Mouse (Mus musculus): ENCODE measurements around the gene C2.

The C2 gene

DNA sequence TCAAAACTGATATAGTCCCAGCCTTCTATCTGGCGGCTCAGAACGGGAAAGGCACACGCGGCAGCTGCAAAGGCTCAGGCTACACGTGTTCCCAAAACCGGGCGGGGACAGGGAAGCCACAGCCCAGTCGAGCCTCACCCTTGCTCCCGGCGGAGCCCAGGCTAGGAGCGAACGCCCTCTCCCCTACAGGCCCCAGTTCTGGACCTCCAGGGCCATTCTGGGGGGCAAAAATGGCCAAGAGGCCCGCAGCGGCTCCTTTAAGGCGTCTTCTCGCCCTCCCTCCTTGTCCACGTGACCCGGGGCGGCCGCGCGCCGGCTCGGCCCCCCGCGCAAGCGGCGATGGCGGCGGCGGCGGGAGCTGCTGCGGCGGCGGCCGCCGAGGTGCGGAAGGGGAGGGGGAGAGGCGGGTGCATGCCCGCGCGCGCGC, at the start of gene C2, which contains the start of gene Ehmt2:
Gene C2, minus strand, starts transcription at position 106 of the 427 bp plus-strand sequence.
Gene Ehmt2, plus strand, starts transcription at position 310 of the 427 bp plus-strand sequence.
- in situ Hi-C loops (cut with MboI, MseI): no loop called here

DNA sequence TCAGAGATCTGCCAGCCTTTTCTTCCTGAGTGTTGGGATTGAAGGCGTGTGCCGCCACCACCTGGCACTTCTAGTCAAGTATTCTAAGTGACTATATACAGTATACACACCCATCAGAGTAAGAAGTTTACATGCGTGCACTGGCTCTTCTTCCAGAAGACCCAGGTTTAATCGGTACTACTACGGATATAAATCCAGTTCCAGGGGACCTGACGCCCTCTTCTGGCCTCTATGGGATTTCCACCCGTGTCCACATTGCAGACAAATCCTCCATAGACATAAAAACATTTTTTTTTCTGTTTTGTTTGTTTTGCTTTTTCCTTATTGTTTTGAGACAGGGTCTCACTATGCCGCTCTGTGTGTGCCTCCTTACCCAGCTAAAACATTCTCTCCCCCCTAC, 49.5 kb upstream of the C2 start:
- in situ Hi-C loops (cut with MboI, MseI): loop anchor here in 1 of 2 experiments (5.0 kb wide), 1 partner anchor 35 kb away; the partner anchor contains the start of gene Lsm2

DNA sequence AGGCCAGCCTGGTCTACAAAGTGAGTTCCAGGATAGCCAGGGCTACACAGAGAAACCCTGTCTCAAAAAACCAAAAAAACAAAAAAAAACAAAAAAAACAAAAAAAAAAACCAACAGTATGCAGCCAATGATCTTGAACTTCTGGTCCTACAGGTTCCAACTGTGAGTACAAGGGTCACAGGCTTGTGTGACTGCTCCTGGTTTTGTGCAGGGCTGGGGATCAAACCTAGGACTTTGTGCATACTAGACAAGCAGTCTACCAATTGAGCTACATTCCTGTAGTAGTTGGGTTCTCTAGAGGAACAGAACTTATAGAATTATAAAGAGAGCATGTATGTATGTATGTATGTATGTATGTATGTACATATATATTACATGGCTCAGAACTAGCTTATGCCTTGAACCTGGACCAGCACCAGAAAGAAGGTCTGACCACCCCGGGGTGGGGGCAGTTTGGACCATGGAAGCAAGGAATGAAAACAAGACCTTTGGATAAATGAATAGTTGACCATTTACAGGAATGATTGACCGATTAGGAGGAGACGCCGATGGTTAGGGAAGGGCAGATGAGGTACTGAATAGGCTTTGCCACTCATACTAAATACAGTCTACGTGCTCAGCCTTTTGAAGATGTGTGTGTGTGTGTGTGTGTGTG, 48.5 kb upstream of the C2 start:
- in situ Hi-C loops (cut with MboI, MseI): loop anchor here in 1 of 2 experiments (5.0 kb wide), 1 partner anchor 36 kb away; the partner anchor contains the start of gene Lsm2

DNA sequence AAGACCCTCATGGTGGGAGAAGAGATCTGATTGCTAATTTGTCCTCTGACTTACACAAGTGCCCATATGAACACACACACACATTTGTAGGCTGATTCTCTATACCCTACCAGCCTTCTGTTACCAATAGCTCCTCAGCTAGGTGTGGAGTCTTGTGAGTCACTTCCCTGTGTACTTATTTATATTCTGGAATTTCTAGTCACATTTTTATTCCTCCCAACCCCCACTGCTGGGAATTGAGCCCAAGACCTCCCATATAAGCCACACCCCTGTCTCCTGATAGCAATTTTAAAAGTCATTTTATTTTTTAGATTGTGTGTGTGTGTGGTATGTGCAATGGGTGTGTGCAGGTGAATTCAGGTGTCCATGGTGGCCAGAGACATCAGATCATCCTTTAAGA, 46.3 kb upstream of the C2 start:
- in situ Hi-C loops (cut with MboI, MseI): no loop called here

DNA sequence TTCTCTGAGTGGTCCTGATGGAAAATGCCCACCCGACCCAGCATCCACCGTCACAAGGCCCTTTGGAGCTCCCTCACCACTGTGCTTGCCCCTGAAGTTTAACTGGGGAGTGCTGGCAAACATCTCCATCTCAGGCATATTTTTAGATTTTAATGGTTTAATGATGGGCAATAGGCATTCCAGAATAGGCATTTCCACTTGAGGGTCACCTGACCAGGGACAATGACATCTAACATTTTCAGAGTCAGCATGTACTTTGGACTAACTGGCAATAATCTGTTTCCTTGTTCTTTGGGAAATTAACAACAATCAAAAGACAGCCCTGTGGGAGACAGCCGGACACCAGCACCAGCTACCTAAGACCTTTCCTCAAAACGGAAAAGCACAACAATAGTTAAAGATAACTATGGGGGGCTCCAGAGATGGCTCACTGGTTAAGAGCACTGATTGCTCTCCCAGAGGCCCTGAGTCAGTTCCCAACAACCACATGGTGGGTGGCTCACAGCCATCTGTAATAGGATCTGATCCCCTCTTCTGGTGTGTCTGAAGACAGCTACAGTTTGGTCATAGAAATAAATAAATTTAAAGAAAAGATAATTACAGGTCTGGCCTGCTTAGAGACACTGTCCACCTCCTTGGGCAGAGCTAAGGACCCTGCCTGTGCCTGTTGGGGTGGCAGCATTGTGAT, 45.2 kb upstream of the C2 start:
- in situ Hi-C loops (cut with MboI, MseI): no loop called here

DNA sequence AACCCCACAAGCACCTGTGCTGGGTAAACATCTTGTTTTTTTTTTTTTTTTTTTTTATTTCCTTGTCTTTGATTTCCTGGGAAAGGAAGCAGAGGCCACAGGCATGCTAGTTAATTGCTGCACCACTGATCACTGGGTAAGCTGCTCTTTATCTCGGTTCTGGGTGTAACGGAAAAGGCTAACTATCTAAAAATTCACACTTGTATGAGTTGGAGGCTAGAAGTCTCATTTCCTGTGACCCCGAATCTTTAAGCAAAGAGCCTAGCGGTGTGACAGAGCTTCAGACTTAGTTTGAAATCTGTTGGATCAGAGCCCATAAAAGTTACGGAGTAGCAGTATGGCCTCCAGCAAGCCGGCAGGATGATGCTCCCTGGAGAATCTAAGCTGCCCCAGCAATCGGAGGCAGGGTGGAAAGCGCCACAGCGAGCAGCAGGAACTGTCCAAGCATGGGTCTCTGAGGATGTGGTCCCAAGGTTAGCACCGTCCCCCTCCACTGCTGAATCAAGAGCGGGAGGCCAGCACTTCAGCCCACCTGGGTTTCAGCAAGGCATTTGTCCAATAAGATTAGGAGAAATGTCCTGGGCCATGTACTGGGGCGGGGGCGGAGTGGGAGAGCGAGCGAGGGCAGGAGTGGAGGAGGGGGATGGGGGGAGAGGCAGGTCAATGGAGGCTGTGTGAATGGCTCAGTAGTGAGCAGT, 43.4 kb upstream of the C2 start:
- in situ Hi-C loops (cut with MboI, MseI): no loop called here

DNA sequence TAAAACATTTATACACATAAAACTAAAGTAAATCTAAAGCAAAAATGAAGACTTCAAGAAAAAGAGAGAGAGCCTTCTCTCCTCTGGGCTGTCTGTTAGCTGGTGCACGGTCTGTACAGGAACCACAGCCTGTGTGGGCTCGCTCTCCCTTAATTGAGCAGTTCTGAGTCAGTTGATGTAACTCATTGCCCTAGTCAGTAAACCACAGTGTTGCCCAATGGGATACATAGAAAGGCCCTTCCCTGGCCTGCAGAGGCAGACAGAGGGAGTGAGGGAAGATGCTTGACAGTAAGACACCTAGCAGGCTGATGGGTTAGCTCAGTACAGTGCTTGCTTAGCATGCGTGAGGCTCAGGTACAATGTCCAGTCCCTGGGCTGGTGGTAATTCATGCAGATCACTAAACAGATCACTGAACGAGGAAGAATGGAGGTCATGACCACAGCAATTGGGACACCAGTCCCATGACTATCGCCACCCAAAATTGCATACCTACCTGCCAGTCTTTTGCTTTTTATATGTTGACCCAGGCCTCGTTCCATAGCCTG, 40.0 kb upstream of the C2 start:
- in situ Hi-C loops (cut with MboI, MseI): loop anchor here in 1 of 2 experiments (10.0 kb wide), 1 partner anchor 1917 kb away; no protein-coding TSS in a partner anchor

DNA sequence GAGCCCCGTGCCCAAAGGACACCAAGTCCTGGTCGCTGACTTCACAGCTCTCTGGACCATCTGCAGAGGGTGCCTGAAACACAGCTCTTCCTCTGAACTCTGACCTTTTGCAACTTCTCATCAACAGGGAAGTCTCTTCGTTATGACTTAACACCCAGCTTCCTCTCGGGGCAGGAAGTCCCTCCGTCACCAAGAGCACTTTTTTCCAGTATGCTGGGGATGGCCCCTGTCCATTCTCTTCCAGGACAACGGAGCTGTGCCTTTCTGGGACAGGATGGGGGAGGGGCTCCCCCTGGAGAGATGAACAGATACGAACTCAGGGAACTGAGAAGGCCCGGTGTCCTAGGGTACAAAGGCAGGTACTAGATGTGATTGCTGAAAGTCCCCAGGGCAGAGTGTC, 36.8 kb upstream of the C2 start:
- in situ Hi-C loops (cut with MboI, MseI): loop anchor here in 1 of 2 experiments (10.0 kb wide), 1 partner anchor 1920 kb away; no protein-coding TSS in a partner anchor

DNA sequence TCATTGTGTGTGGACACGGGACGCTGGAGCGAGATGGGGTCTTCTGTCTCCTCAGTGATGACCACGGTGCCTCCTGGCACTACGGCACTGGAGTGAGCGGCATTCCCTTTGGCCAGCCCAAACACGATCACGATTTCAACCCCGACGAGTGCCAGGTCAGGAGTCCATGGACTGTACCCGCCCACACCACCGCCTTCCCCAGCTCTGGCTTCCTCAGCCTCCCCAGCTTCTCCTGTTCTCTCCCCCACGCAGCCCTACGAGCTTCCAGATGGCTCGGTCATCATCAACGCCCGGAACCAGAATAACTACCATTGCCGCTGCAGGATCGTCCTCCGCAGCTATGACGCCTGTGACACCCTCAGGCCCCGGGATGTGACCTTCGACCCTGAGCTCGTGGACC, 36.0 kb upstream of the C2 start:
- in situ Hi-C loops (cut with MboI, MseI): loop anchor here in 1 of 2 experiments (10.0 kb wide), 1 partner anchor 1921 kb away; no protein-coding TSS in a partner anchor

DNA sequence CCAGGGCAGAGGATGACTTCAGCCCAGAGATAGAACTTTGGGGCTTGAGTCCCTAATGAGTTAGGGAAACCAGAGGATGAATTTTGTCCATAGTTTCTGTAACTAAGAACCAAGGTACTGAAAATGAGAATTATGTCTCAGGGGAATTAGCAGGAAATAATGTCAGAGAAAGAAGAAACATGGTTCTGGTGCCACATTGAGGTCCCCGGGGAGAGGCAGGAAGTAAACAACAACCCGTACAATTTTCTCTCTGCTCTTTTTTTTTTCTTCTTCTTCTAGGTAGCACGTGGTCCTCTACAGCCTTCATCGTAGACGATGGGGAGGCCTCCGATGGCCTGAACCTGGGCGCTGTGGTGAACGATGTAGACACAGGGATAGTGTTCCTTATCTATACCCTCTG, 34.2 kb upstream of the C2 start:
- in situ Hi-C loops (cut with MboI, MseI): loop anchor here in 1 of 2 experiments (10.0 kb wide), 1 partner anchor 1923 kb away; no protein-coding TSS in a partner anchor

DNA sequence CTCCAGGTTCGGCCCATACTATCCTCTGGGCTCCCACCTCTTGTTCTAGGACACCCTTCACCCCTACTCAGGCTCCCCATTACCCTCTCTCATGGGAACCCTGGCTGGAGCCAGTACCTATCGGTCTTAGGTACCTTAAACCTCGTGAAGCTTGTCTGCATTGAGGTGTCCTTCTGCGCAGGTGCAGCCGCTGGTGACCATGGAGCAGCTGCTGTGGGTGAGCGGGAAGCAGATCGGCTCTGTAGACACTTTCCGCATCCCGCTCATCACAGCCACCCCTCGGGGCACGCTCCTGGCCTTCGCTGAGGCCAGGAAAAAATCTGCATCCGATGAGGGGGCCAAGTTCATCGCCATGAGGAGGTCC, 33.7 kb upstream of the C2 start:
- in situ Hi-C loops (cut with MboI, MseI): loop anchor here in 1 of 2 experiments (10.0 kb wide), 1 partner anchor 1923 kb away; no protein-coding TSS in a partner anchor

DNA sequence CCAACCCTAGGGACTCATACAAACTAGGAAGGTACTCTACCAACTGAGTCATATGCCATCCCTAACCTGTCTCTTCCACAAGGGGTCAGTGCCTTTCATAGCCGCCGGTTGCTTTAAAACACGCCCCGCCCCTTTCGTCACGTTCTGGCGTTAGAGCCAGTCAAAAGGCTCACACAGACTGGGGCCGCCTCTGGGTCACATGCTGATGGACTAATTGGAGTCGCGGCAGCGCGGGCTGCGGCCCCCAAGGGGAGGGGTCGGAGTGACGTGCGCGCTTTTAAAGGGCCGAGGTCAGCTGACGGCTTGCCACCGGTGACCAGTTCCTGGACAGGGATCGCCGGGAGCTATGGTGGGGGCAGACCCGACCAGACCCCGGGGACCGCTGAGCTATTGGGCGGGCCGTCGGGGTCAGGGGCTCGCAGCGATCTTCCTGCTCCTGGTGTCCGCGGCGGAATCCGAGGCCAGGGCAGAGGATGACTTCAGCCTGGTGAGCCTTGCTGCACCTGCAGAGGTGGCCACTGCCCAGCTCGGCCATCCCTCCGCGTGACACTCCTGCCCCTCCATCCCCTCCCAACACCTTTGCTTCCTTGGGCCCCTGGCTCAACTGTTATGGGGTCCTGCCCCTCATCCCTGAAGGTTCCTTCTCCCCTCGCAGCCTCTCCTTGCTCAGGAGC, 33.1 kb upstream of the C2 start, which contains the start of gene Neu1:
Gene Neu1, plus strand, starts transcription at position 193 of the 674 bp plus-strand sequence.
- in situ Hi-C loops (cut with MboI, MseI): loop anchor here in 1 of 2 experiments (10.0 kb wide), 1 partner anchor 1924 kb away; no protein-coding TSS in a partner anchor

DNA sequence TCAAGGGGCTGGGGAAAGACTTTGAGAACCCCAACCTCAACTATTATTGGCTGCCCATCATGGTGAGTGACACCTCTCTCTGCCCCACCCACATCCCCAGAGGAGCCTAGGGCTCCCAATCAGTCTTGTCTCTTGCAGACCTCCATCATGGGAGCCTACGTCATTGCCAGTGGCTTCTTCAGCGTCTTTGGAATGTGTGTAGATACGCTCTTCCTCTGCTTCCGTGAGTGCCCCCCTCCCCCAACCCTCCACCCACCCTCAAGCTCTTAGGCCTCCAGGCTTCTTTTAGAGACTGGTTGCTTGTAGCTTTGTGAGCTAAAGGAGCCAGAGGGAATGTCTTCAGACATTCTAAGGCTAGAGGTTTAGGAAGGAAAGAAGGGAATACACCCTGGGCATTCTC, 30.8 kb upstream of the C2 start:
- in situ Hi-C loops (cut with MboI, MseI): no loop called here

DNA sequence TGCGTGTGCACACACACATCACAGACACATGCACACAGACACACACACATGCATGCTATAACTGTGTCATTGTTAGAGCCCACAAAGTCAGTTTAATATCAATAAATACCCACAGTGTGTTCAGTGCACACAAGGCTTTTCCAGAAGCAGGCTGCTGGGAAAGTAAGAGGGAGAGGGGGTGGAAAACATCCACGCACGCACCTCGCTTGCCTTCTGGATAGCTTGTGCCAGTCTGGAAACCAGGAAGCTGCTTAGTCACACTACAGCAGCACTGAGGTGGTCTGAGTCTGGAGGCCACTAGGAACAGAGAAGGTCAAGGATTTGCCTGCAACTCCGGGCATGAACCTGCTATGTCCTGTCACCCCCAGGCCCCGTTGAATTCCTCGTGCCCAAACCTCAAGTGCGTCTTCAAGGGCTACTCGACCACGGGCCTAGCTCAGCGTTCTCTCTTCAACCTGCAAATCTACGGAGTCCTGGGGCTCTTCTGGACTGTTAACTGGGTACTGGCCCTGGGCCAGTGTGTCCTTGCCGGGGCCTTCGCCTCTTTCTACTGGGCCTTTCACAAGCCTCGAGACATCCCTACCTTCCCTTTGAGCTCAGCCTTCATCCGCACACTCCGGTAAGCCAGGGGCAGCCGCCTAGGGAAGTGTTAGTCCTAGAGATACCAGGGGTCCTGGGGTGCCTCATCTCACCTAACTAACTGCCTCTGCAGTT, 29.4 kb upstream of the C2 start:
- in situ Hi-C loops (cut with MboI, MseI): no loop called here

DNA sequence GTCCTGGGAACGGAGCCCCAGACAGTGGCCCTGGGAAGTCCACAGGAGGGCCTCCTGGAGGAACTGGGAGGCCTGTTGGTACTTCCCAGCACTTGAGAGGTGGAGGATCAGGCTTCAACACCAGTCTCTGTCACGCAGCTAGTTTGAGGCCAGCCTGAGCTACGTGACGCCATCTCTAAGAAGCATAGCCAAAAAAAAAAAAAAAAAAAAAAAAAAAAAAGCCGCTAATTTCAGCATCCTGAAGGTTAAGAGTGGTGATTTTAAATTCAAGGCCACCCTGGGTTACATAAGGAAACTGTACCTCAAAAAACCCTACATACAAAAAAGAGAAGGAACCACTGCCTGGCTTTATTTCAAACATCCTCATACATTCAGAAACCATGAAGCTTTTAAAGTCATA, 26.2 kb upstream of the C2 start:
- in situ Hi-C loops (cut with MboI, MseI): no loop called here

DNA sequence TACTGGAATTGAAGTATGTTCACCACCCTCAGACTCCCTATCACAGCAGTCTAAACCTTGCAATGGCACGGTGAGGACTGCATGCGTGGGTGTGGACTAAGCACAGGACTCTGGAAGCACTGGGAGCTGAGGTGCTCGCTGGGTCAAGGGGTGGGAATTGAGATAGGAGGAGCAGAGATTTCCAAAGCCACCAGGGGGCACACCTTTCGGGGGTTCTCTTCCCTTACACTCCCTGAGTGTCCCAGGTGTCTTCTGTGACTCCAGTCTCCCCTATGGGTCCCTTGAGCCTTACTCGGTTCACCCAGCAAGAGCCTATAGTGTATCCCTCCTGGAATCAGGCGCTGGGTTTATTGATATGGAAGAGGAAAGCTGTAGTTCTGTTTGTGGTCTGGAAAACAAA, 24.9 kb upstream of the C2 start:
- in situ Hi-C loops (cut with MboI, MseI): no loop called here

DNA sequence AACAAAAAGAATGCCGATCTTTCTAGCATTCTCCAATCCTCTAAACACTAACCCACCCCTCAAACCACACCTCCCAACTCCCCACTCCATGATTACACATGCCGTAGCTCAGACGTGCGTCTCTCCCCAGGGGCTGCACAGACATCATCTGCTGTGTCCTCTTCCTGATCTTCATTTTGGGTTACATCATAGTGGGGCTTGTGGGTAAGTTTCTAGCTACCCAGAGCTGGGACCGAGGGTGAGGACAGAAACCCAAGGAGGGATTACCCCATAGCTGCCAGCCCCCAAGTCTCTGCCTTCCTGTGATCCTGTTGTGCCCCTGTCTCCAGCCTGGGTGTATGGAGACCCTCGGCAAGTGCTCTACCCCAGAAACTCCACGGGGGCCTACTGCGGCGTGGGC, 19.1 kb upstream of the C2 start:
- in situ Hi-C loops (cut with MboI, MseI): no loop called here

DNA sequence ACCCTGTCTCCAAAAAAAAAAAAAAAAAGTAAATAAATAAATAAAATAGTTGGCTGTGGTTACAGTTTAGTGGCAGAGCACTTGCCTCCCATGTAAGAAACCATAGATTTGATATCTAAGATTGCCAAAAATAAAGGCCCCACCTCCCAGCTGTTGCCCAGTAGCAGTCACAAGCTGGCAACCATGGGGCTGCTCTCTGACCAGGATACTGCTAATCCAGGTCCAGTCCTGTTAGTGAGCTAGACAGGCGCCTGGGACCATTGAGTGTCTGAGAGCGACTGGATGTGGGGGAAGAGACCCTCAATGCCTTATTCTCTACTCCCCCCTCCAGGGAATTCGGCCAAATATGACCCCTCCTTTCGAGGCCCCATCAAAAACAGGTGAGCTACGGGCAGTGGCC, 18.3 kb upstream of the C2 start:
- in situ Hi-C loops (cut with MboI, MseI): no loop called here

DNA sequence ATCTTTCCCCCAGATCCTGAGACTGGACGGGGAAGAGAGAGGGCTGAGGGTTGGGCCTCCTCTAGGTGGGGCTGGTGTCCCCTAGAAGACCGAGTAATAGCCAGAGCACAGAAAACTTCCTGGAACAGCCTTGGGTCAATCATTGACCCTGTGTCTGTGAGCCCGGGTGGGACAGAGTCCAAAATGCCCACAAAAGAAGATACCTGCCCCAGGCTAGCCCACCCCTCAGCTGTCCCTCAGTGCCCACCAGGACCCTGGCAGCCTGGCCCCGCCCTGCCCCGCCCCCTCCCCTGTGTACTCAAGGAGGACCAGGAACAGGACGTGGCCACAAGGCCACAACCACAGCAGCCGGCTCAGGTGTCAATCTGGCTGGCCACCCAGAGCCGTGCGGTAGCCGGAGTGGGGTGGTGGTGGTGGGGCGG, 17.4 kb upstream of the C2 start:
- in situ Hi-C loops (cut with MboI, MseI): no loop called here

DNA sequence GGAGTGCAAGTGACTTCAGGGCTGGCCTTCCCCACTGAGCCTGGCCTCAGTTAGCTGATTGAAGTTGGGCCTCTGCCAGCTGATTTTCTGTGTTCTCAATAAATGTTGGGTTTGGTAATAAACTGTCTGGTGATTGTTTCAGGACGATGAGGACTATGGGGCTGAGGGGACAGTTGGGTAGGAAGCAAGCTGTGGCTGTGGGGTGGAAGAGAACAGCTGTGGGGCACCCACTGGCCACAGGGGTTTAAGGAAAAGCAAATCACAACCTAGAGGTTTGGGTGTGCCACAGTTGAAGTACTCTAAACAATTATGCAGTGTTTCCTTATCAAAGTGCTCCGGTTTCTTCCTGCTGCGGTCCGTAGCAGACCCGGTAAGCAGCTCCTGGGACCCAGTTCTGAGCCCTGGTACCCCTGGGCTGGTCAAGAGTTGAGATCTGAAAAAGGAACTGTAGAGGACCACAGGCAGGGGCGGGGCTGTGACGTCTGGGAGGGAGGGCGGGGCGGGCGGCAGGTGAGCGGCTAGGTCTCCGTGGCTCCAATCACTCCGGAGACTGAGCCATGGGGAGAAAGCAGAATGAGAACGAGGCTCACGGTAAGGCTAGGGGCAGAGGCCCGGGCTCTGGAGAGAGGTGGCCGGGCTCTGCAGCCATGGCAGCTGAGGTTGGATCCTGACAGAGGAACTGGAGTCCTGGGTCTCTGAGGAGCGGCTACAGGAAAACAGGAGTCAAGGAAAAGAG, 16.0 kb upstream of the C2 start, which contains the start of gene Slc44a4:
Gene Slc44a4, plus strand, starts transcription at position 537 of the 736 bp plus-strand sequence.
- in situ Hi-C loops (cut with MboI, MseI): loop anchor here in 1 of 2 experiments (5.0 kb wide), 1 partner anchor 52 kb away; the partner anchor contains the start of gene Cfb
